Mouse (Mus musculus): ENCODE results near the gene Kdm5a. TPM values are rescaled to one million over a fixed set of nuclear protein-coding genes. Genes with fewer than 3 reads are reported as not detected.

Gene Kdm5a
- polyA plus RNA-seq, 1 experiment from 2014 or later, result 27.2 TPM

- H3K4me1 ChIP-seq (ENCODE audit: control insufficient read depth, insufficient read depth, low read length), result no peaks in the 10 kb centered on the region; the same call in 1 of the 2 replicates
- H3K36me3 ChIP-seq (ENCODE audit: control insufficient read depth, insufficient read depth), result no peaks in the 10 kb centered on the region
- H3K27me3 ChIP-seq (ENCODE audit: control insufficient read depth, insufficient read depth, low read length), result no peaks in the 10 kb centered on the region
- 89% methylated on average over 3 of the region's 3 CpGs for WGBS
- no peak overlapping the region for H3K9ac ChIP-seq (ENCODE audit: low read length)
- no peak overlapping the region for H3K4me3 ChIP-seq (ENCODE audit: low read length)
- no peak overlapping the region for H3K4me2 ChIP-seq (ENCODE audit: low read depth, low read length)
- ATAC-seq (replicated peaks; ENCODE audit: extremely low read depth, insufficient read depth, low FRiP score), result no peak
- no peak overlapping the region for H3K27ac ChIP-seq (ENCODE audit: low read length)
- H3K9me3 ChIP-seq (replicated peaks; ENCODE audit: control insufficient read depth, low read length), result no peaks in the 10 kb centered on the region
These were observed 89.6 kb downstream of the Kdm5a start for GRCm38 (mm10) chr6:120453556-120453955.

- Histone ChIP-seq H3K9me3 (replicated peaks; ENCODE audit: control insufficient read depth, low read length) (no peaks in the 10 kb centered on the region), H3K4me2 (ENCODE audit: low read depth, low read length) (no peak overlapping the region), H3K36me3 (ENCODE audit: control insufficient read depth, insufficient read depth) (no peaks in the 10 kb centered on the region), H3K9ac (ENCODE audit: low read length) (no peak overlapping the region), H3K27ac (ENCODE audit: low read length) (no peak overlapping the region), H3K4me3 (ENCODE audit: low read length) (no peak overlapping the region), H3K27me3 (ENCODE audit: control insufficient read depth, insufficient read depth, low read length) (no peaks in the 10 kb centered on the region), H3K4me1 (ENCODE audit: control insufficient read depth, insufficient read depth, low read length) (no peaks in the 10 kb centered on the region; the same call in 1 of the 2 replicates)
- no peak for ATAC-seq (replicated peaks; ENCODE audit: extremely low read depth, insufficient read depth, low FRiP score)
- WGBS, result 36% methylated on average over 11 of the region's 11 CpGs
These were observed 90.7 kb downstream of the Kdm5a start for GRCm38 (mm10) chr6:120454627-120455077.

GRCm38 (mm10) chr6:120457074-120457473 lies 93.2 kb downstream of the Kdm5a start:
- no peak for ATAC-seq (replicated peaks; ENCODE audit: extremely low read depth, insufficient read depth, low FRiP score)
- Histone ChIP-seq H3K9ac (ENCODE audit: low read length) (no peak overlapping the region), H3K36me3 (ENCODE audit: control insufficient read depth, insufficient read depth) (no peaks in the 10 kb centered on the region), H3K27ac (ENCODE audit: low read length) (no peak overlapping the region), H3K9me3 (replicated peaks; ENCODE audit: control insufficient read depth, low read length) (no peaks in the 10 kb centered on the region), H3K27me3 (ENCODE audit: control insufficient read depth, insufficient read depth, low read length) (peaks cover 6% of the 10 kb centered on the region), H3K4me1 (ENCODE audit: control insufficient read depth, insufficient read depth, low read length) (no peaks in the 10 kb centered on the region; the same call in 1 of the 2 replicates), H3K4me3 (ENCODE audit: low read length) (no peak overlapping the region), H3K4me2 (ENCODE audit: low read depth, low read length) (no peak overlapping the region)
- WGBS, result 67% methylated on average over 7 of the region's 7 CpGs

- H3K4me1 ChIP-seq (ENCODE audit: control insufficient read depth, insufficient read depth, low read length), result no peaks in the 10 kb centered on the region; the same call in 1 of the 2 replicates
- H3K27ac ChIP-seq (ENCODE audit: low read length), result no peak overlapping the region
- H3K9ac ChIP-seq (ENCODE audit: low read length), result no peak overlapping the region
- no peaks in the 10 kb centered on the region for H3K36me3 ChIP-seq (ENCODE audit: control insufficient read depth, insufficient read depth)
- 84% methylated on average over 5 of the region's 5 CpGs for WGBS
- no peak overlapping the region for H3K4me2 ChIP-seq (ENCODE audit: low read depth, low read length)
- H3K27me3 ChIP-seq (ENCODE audit: control insufficient read depth, insufficient read depth, low read length), result peaks cover 10% of the 10 kb centered on the region
- no peaks in the 10 kb centered on the region for H3K9me3 ChIP-seq (replicated peaks; ENCODE audit: control insufficient read depth, low read length)
- ATAC-seq (replicated peaks; ENCODE audit: extremely low read depth, insufficient read depth, low FRiP score), result no peak
- H3K4me3 ChIP-seq (ENCODE audit: low read length), result no peak overlapping the region
These were observed 93.8 kb downstream of the Kdm5a start for GRCm38 (mm10) chr6:120457751-120458150.

GRCm38 (mm10) chr6:120461217-120461616 lies 97.3 kb downstream of the Kdm5a start:
- WGBS, result 57% methylated on average over 15 of the region's 15 CpGs
- no peak for ATAC-seq (replicated peaks; ENCODE audit: extremely low read depth, insufficient read depth, low FRiP score)
- H3K36me3 ChIP-seq (ENCODE audit: control insufficient read depth, insufficient read depth), result no peaks in the 10 kb centered on the region
- H3K4me2 ChIP-seq (ENCODE audit: low read depth, low read length), result no peak overlapping the region
- H3K9me3 ChIP-seq (replicated peaks; ENCODE audit: control insufficient read depth, low read length), result no peaks in the 10 kb centered on the region
- H3K27me3 ChIP-seq (ENCODE audit: control insufficient read depth, insufficient read depth, low read length), result peaks cover 16% of the 10 kb centered on the region
- H3K27ac ChIP-seq (ENCODE audit: low read length), result no peak overlapping the region
- no peak overlapping the region for H3K4me3 ChIP-seq (ENCODE audit: low read length)
- no peak overlapping the region for H3K9ac ChIP-seq (ENCODE audit: low read length)
- H3K4me1 ChIP-seq (ENCODE audit: control insufficient read depth, insufficient read depth, low read length), result peaks cover 12% of the 10 kb centered on the region

GRCm38 (mm10) chr6:120462251-120462650 lies 98.3 kb downstream of the Kdm5a start:
- H3K4me2 ChIP-seq (ENCODE audit: low read depth, low read length), result no peak overlapping the region
- H3K4me3 ChIP-seq (ENCODE audit: low read length), result no peak overlapping the region
- H3K27ac ChIP-seq (ENCODE audit: low read length), result no peak overlapping the region
- H3K9ac ChIP-seq (ENCODE audit: low read length), result no peak overlapping the region
- no peak for ATAC-seq (replicated peaks; ENCODE audit: extremely low read depth, insufficient read depth, low FRiP score)
- WGBS, result 57% methylated on average over 6 of the region's 6 CpGs
- H3K36me3 ChIP-seq (ENCODE audit: control insufficient read depth, insufficient read depth), result no peaks in the 10 kb centered on the region
- peaks cover 12% of the 10 kb centered on the region for H3K4me1 ChIP-seq (ENCODE audit: control insufficient read depth, insufficient read depth, low read length)
- H3K9me3 ChIP-seq (replicated peaks; ENCODE audit: control insufficient read depth, low read length), result no peaks in the 10 kb centered on the region
- peaks cover 16% of the 10 kb centered on the region for H3K27me3 ChIP-seq (ENCODE audit: control insufficient read depth, insufficient read depth, low read length)

- H3K9me3 ChIP-seq (replicated peaks; ENCODE audit: control insufficient read depth, low read length), result no peaks in the 10 kb centered on the region
- H3K4me2 ChIP-seq (ENCODE audit: low read depth, low read length), result peak within 1 kb of the TSS; percentile 89
- H3K4me3 ChIP-seq (ENCODE audit: low read length), result peak within 1 kb of the TSS; percentile 74
- peak; percentile 75 for ATAC-seq (replicated peaks; ENCODE audit: extremely low read depth, insufficient read depth, low FRiP score)
- peak within 1 kb of the TSS; percentile 77 for H3K9ac ChIP-seq (ENCODE audit: low read length)
- no peaks in the 10 kb centered on the region for H3K36me3 ChIP-seq (ENCODE audit: control insufficient read depth, insufficient read depth)
- H3K27ac ChIP-seq (ENCODE audit: low read length), result 0 out of 2 replicates have a peak within 1 kb of the TSS, but pooled peaks have one; percentile 31
- peaks cover 16% of the 10 kb centered on the region for H3K27me3 ChIP-seq (ENCODE audit: control insufficient read depth, insufficient read depth, low read length)
- peaks cover 12% of the 10 kb centered on the region for H3K4me1 ChIP-seq (ENCODE audit: control insufficient read depth, insufficient read depth, low read length)
- under 1% methylated on average over 89 of the region's 90 CpGs for whole genome bisulfite sequencing
These were observed 99.4 kb downstream of the Kdm5a start, which contains the start of gene Il17ra for GRCm38 (mm10) chr6:120463086-120463871. Il17ra (plus strand) TSS chr6:120463247.

GRCm38 (mm10) chr6:120463884-120464283 lies 100.0 kb downstream of the Kdm5a start:
- Histone ChIP-seq H3K36me3 (ENCODE audit: control insufficient read depth, insufficient read depth) (no peaks in the 10 kb centered on the region), H3K27ac (ENCODE audit: low read length) (no peak overlapping the region), H3K4me3 (ENCODE audit: low read length) (peak overlapping the region; percentile 74), H3K4me1 (ENCODE audit: control insufficient read depth, insufficient read depth, low read length) (peaks cover 12% of the 10 kb centered on the region), H3K4me2 (ENCODE audit: low read depth, low read length) (peak overlapping the region; percentile 89), H3K9ac (ENCODE audit: low read length) (peak overlapping the region; percentile 77), H3K27me3 (ENCODE audit: control insufficient read depth, insufficient read depth, low read length) (peaks cover 16% of the 10 kb centered on the region), H3K9me3 (replicated peaks; ENCODE audit: control insufficient read depth, low read length) (no peaks in the 10 kb centered on the region)
- ATAC-seq (replicated peaks; ENCODE audit: extremely low read depth, insufficient read depth, low FRiP score), result no peak
- WGBS, result 2% methylated on average over 11 of the region's 11 CpGs

- Histone ChIP-seq H3K4me1 (ENCODE audit: control insufficient read depth, insufficient read depth, low read length) (peaks cover 12% of the 10 kb centered on the region), H3K9me3 (replicated peaks; ENCODE audit: control insufficient read depth, low read length) (no peaks in the 10 kb centered on the region), H3K4me2 (ENCODE audit: low read depth, low read length) (peak overlapping the region; percentile 89), H3K9ac (ENCODE audit: low read length) (peak overlapping the region; percentile 77), H3K27me3 (ENCODE audit: control insufficient read depth, insufficient read depth, low read length) (peaks cover 16% of the 10 kb centered on the region), H3K36me3 (ENCODE audit: control insufficient read depth, insufficient read depth) (no peaks in the 10 kb centered on the region), H3K27ac (ENCODE audit: low read length) (no peak overlapping the region), H3K4me3 (ENCODE audit: low read length) (peak overlapping the region; percentile 74)
- 46% methylated on average over 9 of the region's 9 CpGs for WGBS
- ATAC-seq (replicated peaks; ENCODE audit: extremely low read depth, insufficient read depth, low FRiP score), result no peak
These were observed 100.5 kb downstream of the Kdm5a start for GRCm38 (mm10) chr6:120464406-120464939.

All from heart, embryonic 16.5 days (tissue).